Mouse (Mus musculus) lung, postnatal 0 days (tissue): ENCODE measurements around the gene Clasp2. TPM values are rescaled to one million over a fixed set of nuclear protein-coding genes. Genes with fewer than 3 reads are reported as not detected.
"Not testable (repeated sequence)": the region's sequence is repeated elsewhere in the genome, so short reads cannot be mapped to it uniquely, and the experiment has no call there.

ENCODE experiments used
- ATAC-seq: fragments of 200-750 bp; cut with Nextera tagmentation; 2 replicates; pipeline ENCODE4 v1.8.0; 2017; ENCODE audit warnings: moderate library complexity
- DNase-seq: peaks from one replicate; pipeline ENCODE4 v3.0.0-alpha.2; 2016; ENCODE audit warnings: low spot score
- H3K27ac ChIP-seq: fragments of 300-500 bp; sonication (generic); 2 replicates; pipeline ENCODE4 v1.5.1; 2014; ENCODE audit warnings: antibody characterized with exemption, mild to moderate bottlenecking, low read length, mixed read lengths
- H3K27me3 ChIP-seq: fragments of 300-500 bp; sonication (generic); replicated peaks from 2 replicates; pipeline ENCODE4 v1.6.1; 2014; ENCODE audit warnings: low read length, mixed read lengths; ENCODE audit not compliant: insufficient read depth
- H3K36me3 ChIP-seq: fragments of 300-500 bp; sonication (generic); 2 replicates; pipeline ENCODE4 v1.6.1; 2014; ENCODE audit warnings: low read length, mixed read lengths; ENCODE audit not compliant: insufficient read depth
- H3K4me1 ChIP-seq: fragments of 300-500 bp; sonication (generic); 2 replicates; pipeline ENCODE4 v1.6.1; 2014; ENCODE audit warnings: antibody characterized with exemption, low read depth, low read length, mixed read lengths; ENCODE audit not compliant: insufficient read depth
- H3K4me2 ChIP-seq: fragments of 300-500 bp; sonication (generic); replicated peaks from 2 replicates; pipeline ENCODE4 v1.6.1; 2014; ENCODE audit warnings: low read depth, mild to moderate bottlenecking, low read length, moderate library complexity, mixed read lengths
- H3K4me3 ChIP-seq: fragments of 300-500 bp; sonication (generic); 2 replicates; pipeline ENCODE4 v1.5.1; 2014; ENCODE audit warnings: low read depth, low read length
- H3K9ac ChIP-seq: fragments of 300-500 bp; sonication (generic); replicated peaks from 2 replicates; pipeline ENCODE4 v1.6.1; 2014; ENCODE audit warnings: low read depth, mild to moderate bottlenecking
- H3K9me3 ChIP-seq: fragments of 300-500 bp; sonication (generic); 2 replicates; pipeline ENCODE4 v1.6.1; 2016; ENCODE audit warnings: low read length, mixed read lengths
- CTCF ChIP-seq: IDR thresholded peaks from 2 replicates; pipeline ENCODE4 v1.5.1; 2016; ENCODE audit warnings: antibody characterized with exemption, mild to moderate bottlenecking
- EP300 ChIP-seq: IDR thresholded peaks from 2 replicates; pipeline ENCODE4 v1.6.1; 2016; ENCODE audit warnings: antibody characterized with exemption, mild to moderate bottlenecking, control low read depth
- WGBS: fragments of 180-500 bp; shearing (Covaris S2); extraction: QIAGEN DNeasy Blood & Tissue Kit; methylation state at CpG from one replicate; pipeline ENCODE4 v1.1.7; 2014; 5-methylcytosine and 5-hydroxymethylcytosine counted together
- polyA plus RNA-seq: library from polyadenylated mRNA; unstranded; fragments of >200 nt; fragmentation: Nextera tagmentation; extraction: Ambion mirVana; gene quantifications from 2 replicates; pipeline ENCODE4 v1.2.1, GENCODE M21; 2015

The Clasp2 gene
- polyA plus RNA-seq, 1 experiment from 2014 or later = 12.1 TPM

DNA sequence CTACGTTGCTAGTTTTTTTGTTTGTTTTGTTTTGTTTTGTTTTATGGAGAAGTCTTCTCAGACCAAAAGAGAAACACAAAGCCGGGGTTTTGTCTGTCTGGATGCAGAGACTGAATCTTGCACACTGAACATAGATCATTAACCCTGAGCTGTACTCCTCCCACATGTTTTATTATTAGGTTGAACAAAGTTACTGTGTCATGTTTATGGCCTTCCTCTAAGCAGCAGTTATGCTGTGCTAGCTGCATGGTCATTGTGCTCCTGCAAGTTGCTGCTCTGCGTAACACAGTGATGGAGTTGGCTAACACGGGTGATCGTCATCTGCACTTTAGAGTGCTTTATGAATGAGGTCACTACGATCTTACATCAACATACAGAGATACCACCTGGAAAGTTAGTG, 21.1 kb downstream of the Clasp2 start:
- no peak overlapping the region for H3K27ac ChIP-seq
- TF ChIP-seq EP300 (no peak), CTCF (no peak)
- no peak overlapping the region for H3K4me3 ChIP-seq
- no peak overlapping the region for H3K4me2 ChIP-seq
- no peaks in the 10 kb centered on the region for H3K27me3 ChIP-seq
- H3K36me3 ChIP-seq = no peaks in the 10 kb centered on the region
- H3K9ac ChIP-seq = no peak overlapping the region
- 84% methylated on average over 6 of the region's 6 CpGs for WGBS
- no peaks in the 10 kb centered on the region for H3K4me1 ChIP-seq
- ATAC-seq = no peak
- DNase-seq = no peak
- no peaks in the 10 kb centered on the region for H3K9me3 ChIP-seq

GRCm38 (mm10) chr9:113763123-113763522, 21.9 kb downstream of the Clasp2 start:
- no peak overlapping the region for H3K4me3 ChIP-seq
- H3K36me3 ChIP-seq = no peaks in the 10 kb centered on the region
- H3K4me2 ChIP-seq = no peak overlapping the region
- H3K9me3 ChIP-seq = no peaks in the 10 kb centered on the region
- no peak overlapping the region for H3K9ac ChIP-seq
- TF ChIP-seq EP300 = no peak
- no peak for TF ChIP-seq CTCF
- WGBS = 75% methylated on average over 4 of the region's 4 CpGs
- DNase-seq (no peak), ATAC-seq (no peak)
- H3K4me1 ChIP-seq = no peaks in the 10 kb centered on the region
- no peak overlapping the region for H3K27ac ChIP-seq
- H3K27me3 ChIP-seq = no peaks in the 10 kb centered on the region

- no peaks in the 10 kb centered on the region for H3K9me3 ChIP-seq
- DNase-seq (no peak), ATAC-seq (no peak)
- no peak overlapping the region for H3K27ac ChIP-seq
- TF ChIP-seq CTCF (no peak), EP300 (no peak)
- no peak overlapping the region for H3K4me2 ChIP-seq
- H3K36me3 ChIP-seq = 0 out of 2 replicates have a peak, but pooled peaks cover 16% of the 10 kb centered on the region
- H3K4me3 ChIP-seq = no peak overlapping the region
- no peak overlapping the region for H3K9ac ChIP-seq
- no peaks in the 10 kb centered on the region for H3K4me1 ChIP-seq
- no peaks in the 10 kb centered on the region for H3K27me3 ChIP-seq
- 68% methylated on average over 4 of the region's 4 CpGs for WGBS
These were observed 29.4 kb downstream of the Clasp2 start for GRCm38 (mm10) chr9:113770640-113771039.

DNA sequence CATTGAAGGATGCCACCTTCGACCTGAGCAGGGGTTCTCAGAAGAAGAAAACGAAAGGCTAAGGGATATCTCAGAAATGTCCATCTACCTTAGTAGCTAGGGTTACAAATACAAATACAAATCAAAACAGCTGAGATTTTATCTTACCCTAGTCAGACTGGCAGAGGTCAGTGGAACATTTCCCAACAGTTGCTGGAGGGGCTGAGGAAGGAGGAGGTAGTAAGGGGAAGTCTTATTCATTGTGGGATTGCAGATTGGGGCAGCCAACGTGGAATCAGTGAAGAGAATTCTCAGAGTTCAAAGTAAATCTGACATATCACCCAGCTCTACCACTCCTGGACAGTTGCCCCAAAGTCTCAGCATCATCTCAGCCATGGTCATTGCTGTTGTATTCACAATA, 39.6 kb downstream of the Clasp2 start:
- no peaks in the 10 kb centered on the region; the same call in 1 of the 2 replicates for H3K4me1 ChIP-seq
- TF ChIP-seq CTCF = no peak
- no peaks in the 10 kb centered on the region for H3K9me3 ChIP-seq
- no peak overlapping the region for H3K4me3 ChIP-seq
- ATAC-seq = no peak
- 84% methylated on average over 3 of the region's 3 CpGs for WGBS
- H3K27ac ChIP-seq = no peak overlapping the region
- no peak for DNase-seq
- H3K9ac ChIP-seq = no peak overlapping the region
- no peaks in the 10 kb centered on the region for H3K27me3 ChIP-seq
- H3K4me2 ChIP-seq = no peak overlapping the region
- no peaks in the 10 kb centered on the region for H3K36me3 ChIP-seq

DNA sequence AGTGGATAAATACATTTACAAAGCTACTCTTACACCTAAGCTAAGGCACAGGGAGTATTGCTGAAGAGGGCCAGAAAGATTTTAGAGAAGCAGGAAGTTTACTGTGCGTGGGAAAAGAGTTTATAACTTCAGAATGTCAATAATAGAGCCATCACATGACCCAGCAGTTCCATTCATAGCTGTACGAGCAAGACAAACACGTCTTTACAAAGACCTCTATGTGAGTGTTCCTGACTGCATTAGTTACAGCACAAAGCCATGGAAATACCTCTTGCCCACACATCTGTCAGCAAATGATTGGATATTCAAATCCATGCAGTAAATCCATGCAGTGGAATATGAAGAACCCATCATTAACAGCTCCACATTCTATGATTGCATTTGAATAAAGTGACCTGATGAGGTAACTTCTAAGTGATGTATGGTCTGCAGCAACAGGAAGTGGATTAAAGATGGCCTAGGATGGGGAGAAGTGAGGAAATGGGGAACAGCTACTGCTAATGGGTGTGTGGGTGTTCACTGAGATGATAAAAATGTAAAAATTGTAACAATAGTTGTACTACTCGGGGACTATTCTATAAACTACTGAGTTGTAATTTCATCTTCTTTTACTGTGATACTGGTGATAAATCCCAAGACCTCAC, 41.2 kb downstream of the Clasp2 start:
- no peak for ATAC-seq
- no peak for TF ChIP-seq CTCF
- TF ChIP-seq EP300 = no peak
- WGBS = 38% methylated on average over 4 of the region's 4 CpGs
- H3K4me2 ChIP-seq = no peak overlapping the region
- peak; percentile 18 for DNase-seq
- H3K27ac ChIP-seq = no peak overlapping the region
- H3K4me3 ChIP-seq = no peak overlapping the region
- no peaks in the 10 kb centered on the region; the same call in 1 of the 2 replicates for H3K4me1 ChIP-seq
- no peaks in the 10 kb centered on the region for H3K9me3 ChIP-seq
- H3K27me3 ChIP-seq = no peaks in the 10 kb centered on the region
- H3K9ac ChIP-seq = no peak overlapping the region
- H3K36me3 ChIP-seq = no peaks in the 10 kb centered on the region

DNA sequence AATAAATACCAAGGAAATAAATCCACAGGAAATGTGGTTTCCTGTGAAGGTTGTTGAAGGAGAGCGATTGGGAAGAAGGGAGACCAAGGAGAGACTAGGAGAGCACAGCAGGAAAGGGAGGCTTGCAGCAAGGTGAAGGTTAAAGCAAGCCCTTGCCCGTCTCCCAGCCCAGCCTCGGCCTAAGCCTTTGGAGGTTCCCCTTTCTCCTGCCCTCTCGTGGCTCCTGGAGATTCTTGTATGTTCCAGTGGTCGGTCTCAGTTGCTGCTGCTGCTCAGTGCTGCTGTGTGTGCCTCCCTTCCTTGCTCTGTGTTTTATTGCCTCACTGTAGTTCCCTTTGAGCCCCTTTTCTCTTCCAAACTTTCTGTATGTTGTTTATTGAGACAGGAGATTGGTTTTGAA, 42.4 kb downstream of the Clasp2 start:
- Histone ChIP-seq H3K27me3 (no peaks in the 10 kb centered on the region), H3K36me3 (no peaks in the 10 kb centered on the region), H3K9me3 (no peaks in the 10 kb centered on the region), H3K4me2 (no peak overlapping the region), H3K27ac (no peak overlapping the region), H3K4me1 (no peaks in the 10 kb centered on the region; the same call in 1 of the 2 replicates), H3K9ac (no peak overlapping the region), H3K4me3 (no peak overlapping the region)
- ATAC-seq (peak; percentile 19; the same call in 1 of the 2 replicates), DNase-seq (no peak)
- 49% methylated on average over 5 of the region's 5 CpGs for WGBS
- TF ChIP-seq EP300 (no peak), CTCF (0 out of 2 replicates have a peak, but pooled peaks have one; percentile 20)

DNA sequence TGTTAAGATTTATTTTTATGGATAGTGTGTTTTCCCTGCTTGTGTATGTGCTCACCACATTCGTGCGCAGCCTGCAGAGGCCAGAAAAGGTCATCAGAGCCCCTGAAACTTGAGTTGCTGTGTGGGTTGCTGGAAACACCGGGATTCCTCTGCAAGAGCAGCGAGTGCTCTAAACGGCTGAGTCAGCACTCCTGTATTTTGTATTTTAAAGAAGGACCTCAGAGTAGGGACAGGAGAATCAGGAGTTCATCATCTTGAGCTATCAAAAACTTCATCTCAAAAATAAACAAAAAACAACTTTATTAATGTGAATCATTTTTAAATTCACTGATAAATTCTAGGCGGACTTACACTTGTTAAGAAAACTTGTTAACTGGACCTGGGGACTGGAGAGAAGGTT, 48.0 kb downstream of the Clasp2 start:
- ATAC-seq, H3K4me1 ChIP-seq, H3K27ac ChIP-seq, H3K9ac ChIP-seq, H3K9me3 ChIP-seq, H3K36me3 ChIP-seq, DNase-seq, H3K4me2 ChIP-seq, H3K27me3 ChIP-seq, H3K4me3 ChIP-seq: not testable (repeated sequence)
- WGBS = 68% methylated on average over 5 of the region's 6 CpGs
